Mouse (Mus musculus): ENCODE data around the gene Fto.

The Fto gene

GRCm38 (mm10) chr8:91715387-91716085, 402.2 kb downstream of the Fto start:
- in situ Hi-C loops (cut with MboI, MseI), result no loop called here

Measured in T-helper 17 cell (primary cell).